Mouse (Mus musculus): ENCODE results near the gene Lingo1.

Gene Lingo1

DNA sequence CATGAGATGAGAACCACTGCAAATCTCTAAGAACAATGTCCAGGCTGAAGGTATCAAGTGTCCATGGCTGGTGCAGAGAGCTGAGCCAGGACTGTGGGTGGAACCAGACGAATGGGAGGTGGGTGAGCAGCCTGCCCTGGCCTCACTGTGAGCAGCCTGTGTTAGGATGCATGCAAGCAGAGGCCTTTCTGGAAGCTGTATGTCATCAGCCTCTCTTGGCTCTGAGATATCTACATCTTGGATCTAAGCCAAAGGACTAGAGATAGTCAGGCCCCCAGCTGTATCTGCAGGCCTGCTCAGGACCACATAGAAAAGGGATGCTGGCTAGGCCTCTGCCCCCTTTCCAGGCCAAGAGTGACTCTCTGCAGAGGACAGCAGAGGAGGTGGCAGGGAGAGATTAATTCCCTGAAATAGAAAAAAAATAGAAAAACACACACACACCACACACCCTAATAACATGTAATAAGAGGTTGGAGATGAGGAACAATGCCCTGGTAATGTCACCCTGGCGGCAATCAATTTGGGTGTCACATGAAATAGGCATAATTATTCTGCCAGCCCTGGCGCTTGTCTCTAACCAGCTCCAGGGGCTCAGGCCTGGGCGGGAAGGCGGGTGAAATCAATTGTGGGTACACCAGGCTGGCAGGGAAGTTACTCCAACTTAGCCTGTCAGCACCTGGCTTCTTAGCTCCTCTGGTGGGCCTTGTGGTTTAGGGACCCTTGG lies 166.4 kb downstream of the Lingo1 start:
- DNase-seq = no peak

- DNase-seq = no peak
These were observed 169.0 kb downstream of the Lingo1 start for GRCm38 (mm10) chr9:56627295-56627694.

GRCm38 (mm10) chr9:56624923-56625322 lies 171.3 kb downstream of the Lingo1 start:
- no peak for DNase-seq

DNA sequence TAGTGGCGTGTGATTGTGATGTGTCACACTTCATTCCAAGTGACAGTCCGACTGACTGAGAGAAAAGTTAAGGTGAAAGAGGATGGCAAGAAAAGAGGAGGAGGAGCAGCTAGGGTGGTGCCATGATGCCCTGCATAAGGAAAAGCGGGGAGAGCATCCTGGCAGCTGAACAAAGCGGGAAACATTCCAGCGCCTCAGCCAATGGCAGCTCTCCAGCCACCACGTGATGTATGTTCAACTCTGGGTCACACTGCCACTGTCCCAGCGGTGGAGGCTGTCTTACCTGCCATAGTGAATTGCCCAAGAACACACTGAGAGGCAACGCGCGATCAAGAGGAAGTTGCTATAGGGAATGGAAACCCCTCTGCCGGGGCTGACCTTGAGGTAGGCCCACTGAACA lies 172.9 kb downstream of the Lingo1 start:
- DNase-seq = no peak

GRCm38 (mm10) chr9:56622761-56623160 lies 173.5 kb downstream of the Lingo1 start:
- no peak for DNase-seq

DNA sequence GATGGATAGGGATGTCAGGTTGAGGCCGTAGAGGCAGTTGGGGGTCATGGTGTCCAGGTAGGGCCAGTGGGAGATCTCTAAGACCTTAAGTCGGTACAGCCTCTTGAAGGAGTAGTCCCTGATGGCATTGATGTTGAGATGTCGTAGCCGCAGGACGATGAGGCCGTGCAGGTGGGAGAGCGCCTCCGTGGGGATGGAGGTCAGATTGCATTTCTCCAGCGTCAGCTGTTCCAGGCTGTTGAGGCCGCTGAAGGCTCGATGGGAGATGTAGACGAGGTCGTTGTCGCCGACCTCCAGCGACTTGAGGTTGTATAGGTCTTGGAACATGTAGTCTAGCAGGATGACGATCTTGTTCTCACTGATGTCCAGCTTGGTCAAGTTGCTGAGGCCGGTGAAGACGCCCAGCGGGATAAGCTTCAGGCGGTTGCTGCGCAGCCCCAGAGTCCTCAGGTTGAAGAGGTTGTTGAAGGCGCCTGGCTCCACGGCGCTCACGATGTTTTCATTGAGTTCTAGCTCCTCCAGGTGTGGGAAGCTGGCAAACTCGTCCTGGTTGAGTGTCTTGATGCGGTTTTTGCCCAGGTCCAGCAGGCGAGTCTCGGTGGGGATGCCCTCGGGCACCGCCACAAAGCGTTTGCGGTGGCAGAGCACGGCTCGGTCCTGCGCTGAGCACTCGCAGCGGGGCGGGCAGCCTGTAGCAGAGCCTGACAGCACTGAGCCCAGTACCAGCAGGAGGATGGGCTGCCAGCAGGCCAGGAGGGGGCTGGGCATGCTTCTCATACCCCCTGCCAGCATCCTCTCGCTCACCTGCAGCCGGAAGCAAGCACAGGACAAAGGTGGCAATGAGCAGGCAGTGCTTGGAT lies 175.5 kb downstream of the Lingo1 start:
- no peak for DNase-seq

GRCm38 (mm10) chr9:56619715-56620114 lies 176.6 kb downstream of the Lingo1 start:
- no peak for DNase-seq

GRCm38 (mm10) chr9:56618660-56619059 lies 177.6 kb downstream of the Lingo1 start:
- no peak for DNase-seq

DNA sequence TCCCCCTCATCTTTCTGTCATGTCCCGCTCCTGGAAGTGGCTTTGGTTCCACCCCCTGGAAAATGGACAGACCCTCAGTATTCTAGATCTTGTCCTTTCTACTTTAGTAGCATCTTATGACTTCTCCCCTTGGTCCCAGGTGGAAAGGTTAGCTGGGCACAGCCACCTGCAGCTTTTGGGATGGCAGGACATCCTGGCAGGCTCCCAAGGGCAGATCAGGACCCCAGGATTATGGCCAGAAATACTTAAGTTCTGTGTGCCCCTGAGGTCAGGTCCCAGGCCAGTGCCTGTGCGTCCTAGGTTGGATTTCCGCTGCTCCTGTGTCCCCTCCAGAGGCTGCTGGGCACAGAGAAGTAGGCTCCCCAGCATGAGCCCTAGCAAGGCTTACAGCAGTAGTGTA lies 180.2 kb downstream of the Lingo1 start:
- DNase-seq = no peak

DNA sequence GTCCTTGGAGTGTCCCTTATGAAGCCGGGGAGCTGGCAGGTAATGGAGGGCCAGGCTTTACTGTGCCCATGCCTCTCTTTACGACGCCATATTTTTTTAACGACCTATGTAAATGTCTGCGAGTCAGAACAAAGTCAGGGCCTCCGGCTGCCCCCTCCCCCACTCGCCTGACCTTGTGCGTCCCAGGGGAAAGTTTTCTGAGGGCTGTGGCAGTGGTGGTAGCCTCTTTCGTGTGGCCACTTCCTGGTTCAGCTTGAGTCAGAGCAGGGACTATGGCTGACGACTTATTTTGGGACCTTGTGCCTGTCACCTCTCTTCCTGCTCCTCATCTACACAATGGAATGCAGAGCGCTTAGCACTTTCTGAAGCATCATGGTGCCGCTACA lies 183.5 kb downstream of the Lingo1 start:
- no peak for DNase-seq

DNA sequence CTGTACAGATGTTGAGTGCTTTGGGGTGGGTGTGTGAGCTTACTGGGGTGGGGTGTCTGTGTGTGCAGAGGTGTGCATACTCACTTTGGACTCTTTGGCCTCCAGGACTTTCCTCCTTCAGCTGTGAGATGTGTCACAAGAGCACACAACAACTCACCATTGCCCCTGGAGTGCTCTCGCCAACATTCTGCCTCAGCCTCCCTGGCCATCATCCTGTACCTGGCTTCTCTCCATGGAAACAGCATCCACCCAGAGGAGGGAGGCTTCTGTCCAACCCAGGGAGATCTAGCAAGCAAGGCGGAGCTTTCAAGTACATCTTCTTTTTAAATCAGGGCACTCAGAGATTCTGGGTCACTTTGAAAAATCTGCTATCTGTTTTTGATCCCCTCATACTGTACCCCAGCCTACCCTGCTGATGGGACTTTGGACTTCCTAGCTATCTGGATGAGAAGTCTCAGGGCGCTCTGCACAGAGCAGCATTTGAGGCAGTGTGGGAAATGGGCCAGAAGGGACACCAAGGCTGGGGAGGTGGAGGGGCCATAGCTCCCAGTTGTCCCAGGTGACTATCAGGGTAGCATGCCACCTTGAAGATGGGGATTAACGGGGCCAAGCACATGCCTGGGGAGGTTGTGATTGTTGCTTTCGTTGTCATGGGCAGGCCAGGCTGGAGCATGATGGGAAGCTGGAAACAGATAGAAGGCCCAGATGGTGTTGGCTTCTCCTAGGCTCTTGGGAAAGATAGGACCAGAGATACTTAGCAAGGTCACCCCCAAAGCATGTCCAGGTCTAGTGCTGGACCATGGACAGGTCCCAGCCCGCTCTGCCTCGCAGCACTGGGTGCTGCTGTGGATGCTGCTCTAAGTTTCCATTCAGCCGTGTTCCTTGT lies 184.1 kb downstream of the Lingo1 start:
- DNase-seq = no peak

DNA sequence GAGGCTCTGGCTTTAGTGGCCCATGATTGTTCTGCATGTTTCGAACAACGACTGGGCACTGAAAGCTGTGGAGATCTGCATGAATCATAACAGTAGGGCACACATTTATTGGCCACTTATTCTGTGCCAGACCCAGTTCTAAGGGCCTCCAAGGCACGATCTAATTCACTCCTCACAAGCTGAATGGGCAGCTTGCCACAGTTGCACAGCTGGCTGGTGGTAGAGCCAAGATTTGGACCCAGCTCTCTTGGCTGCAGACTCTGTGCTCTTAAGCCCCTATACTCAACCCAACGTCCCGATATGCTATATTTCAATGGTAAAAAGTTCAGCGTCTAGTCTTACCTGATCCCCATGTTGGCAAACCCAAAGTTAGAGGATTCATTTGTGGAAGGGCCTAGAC lies 185.3 kb downstream of the Lingo1 start:
- DNase-seq = no peak

DNA sequence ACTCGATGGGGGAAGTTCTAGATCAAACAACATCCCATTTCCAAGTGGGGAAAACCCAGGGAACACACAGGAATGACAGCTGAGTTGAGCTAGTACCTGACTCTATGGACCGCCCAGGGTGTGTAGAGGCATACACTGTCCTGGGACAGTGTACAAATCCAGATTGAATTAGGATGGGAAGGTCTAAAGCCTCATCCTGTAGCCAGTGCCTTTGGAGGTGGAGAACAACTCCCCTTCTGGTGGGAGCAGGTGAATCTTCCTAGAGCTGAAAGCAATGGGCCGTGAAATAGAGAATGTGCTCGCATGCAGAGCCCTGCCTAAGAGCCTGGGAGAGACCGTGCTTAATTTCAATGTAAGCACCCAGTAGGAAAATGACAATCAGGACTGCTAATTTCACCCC lies 185.8 kb downstream of the Lingo1 start:
- no peak for DNase-seq

- no peak for DNase-seq
These were observed 186.8 kb downstream of the Lingo1 start for GRCm38 (mm10) chr9:56609486-56609885.

- DNase-seq = no peak
These were observed 187.4 kb downstream of the Lingo1 start for GRCm38 (mm10) chr9:56608691-56609351.

DNA sequence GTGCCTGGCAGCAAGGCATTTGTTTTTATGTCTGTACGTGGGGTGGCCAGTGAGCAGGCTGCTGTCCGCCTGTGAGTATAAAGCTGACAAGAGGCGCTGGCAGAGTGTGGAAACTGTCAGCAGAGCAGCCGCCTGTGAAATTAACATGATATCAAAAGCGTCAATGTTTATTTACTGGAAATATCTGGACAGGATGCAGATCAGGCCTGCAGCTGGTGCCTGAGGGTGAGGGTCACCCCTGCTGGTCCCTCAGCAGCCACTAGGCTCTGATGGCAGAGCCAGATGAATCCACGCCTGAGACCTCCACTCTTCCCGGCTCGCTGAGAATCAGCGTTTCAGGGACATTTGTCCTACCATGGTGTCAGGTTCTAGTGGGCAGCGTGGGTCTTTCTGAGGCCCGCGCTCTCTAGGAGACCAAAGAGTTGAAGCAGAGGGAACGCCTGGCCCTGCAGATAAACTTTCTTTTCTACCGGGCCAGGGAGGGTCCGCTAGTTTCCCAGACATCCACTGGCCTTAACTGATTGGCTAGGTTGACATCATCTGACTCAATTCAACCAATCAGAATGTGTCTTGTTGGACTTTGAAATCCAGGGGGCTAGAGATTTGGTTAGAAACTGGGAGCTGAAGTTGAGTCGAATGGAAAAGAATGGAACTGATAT lies 190.1 kb downstream of the Lingo1 start:
- no peak for DNase-seq

DNA sequence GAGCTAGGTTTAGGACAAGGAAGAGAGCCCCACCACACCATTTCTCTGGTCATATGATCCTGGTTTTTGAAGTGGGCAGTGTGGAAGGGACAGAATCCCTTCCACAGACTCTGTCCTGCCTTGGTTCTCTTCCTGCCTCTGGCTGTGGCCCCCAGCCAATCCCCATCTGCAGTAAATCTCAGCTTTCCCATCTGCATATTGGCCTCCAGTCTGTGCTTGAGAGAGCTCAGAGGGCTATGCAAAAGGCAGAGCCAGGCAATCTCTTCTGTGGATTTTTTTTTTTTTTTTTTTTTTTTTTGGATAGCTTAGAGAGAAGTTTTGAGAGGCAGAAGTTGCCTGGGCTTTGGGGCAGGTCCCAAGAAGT lies 190.8 kb downstream of the Lingo1 start:
- no peak for DNase-seq

GRCm38 (mm10) chr9:56604797-56605442 lies 191.3 kb downstream of the Lingo1 start:
- DNase-seq = no peak

- no peak for DNase-seq
These were observed 195.6 kb downstream of the Lingo1 start for GRCm38 (mm10) chr9:56600655-56601054.

- peak; percentile 8 for DNase-seq
These were observed 203.6 kb downstream of the Lingo1 start for GRCm38 (mm10) chr9:56592639-56593038.

- no peak for DNase-seq
These were observed 204.9 kb downstream of the Lingo1 start for GRCm38 (mm10) chr9:56591248-56591888.
